Mouse (Mus musculus) granulocyte monocyte progenitor cell, adult 5-6 weeks (primary cell): ENCODE results near the gene Jag2. TPM values are rescaled to one million over a fixed set of nuclear protein-coding genes. Genes with fewer than 3 reads are reported as not detected.

ENCODE experiments used
- ATAC-seq: replicated peaks from 2 replicates; pipeline ENCODE4 v1.8.0; 2016; ENCODE audit warnings: mild to moderate bottlenecking, moderate TSS enrichment, inconsistent platforms; ENCODE audit not compliant: poor library complexity, severe bottlenecking
- total RNA-seq, 2 experiments: library from RNA; stranded (forward) in 1 of 2; stranded (reverse) in 1 of 2; fragments of 200-712, 200-1000 nt in 1 of 2; fragments of >200 nt in 1 of 2; fragmentation: Nextera tagmentation in 1 of 2; gene quantifications; 2 replicates each; pipeline ENCODE4 v1.2.3; 2014 to 2017

The Jag2 gene
- total RNA-seq, 2 experiments from 2014 or later: 0.95 to 1.4 TPM

- no peak for ATAC-seq
These were observed 55.4 kb downstream of the Jag2 start for GRCm38 (mm10) chr12:112874199-112874598.

DNA sequence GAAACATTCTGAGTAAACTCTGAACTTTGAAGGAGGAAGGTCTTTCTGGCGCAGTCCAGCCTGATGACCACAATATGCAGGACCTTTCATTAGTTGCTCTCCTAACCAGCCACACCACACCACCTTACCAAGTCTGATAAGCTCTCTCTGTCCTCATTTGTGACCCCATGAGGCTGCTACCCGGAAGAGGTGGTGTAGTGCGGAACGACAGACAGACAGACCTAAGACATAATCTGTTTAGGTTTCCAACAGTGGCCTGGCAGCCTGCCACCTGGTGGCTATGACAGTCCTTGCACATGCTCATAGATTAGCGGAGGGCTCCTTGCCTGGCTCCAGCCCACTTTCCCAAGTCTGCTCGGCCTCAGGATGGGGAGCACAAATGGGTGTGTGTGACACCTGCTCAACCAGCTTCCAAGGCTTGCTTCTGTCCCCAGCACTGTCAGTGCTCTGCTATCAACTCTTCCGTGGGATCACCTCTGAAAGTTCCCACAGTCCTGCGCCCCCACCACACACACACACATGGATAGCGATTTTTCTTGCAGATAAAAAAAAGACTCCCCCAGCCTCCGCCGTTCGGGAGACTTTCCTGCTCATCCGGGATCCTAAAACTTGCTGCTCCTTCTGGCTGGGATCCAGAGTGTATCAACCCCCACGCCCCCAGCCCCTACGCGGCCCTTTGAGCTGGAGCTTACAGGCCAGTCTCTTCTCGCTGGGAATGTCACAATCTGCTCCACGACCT lies 56.0 kb downstream of the Jag2 start:
- ATAC-seq: peak; percentile 57

- no peak for ATAC-seq
These were observed 56.6 kb downstream of the Jag2 start for GRCm38 (mm10) chr12:112872991-112873390.

DNA sequence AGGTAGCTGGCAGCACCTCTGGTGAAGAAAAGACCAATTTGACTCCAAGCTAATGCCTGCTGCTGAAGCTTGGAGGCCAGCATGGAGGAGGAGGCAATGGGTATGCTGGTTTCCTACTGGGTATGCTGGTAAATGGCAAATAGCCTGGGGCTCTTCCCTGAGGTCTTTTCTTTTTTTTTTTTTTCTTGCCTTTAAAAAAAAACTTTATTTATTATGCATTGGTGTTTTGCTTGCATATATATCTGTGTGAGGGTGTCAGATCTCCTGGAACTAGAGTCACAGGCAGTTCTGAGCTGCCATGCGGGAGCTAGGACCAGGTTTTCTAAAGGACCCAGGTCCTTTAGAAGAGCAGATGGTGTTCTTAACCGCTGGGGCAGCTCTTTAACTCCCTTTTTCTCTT lies 58.3 kb downstream of the Jag2 start:
- ATAC-seq: no peak

- ATAC-seq: peak; percentile 28
These were observed 58.8 kb downstream of the Jag2 start for GRCm38 (mm10) chr12:112870775-112871174.

DNA sequence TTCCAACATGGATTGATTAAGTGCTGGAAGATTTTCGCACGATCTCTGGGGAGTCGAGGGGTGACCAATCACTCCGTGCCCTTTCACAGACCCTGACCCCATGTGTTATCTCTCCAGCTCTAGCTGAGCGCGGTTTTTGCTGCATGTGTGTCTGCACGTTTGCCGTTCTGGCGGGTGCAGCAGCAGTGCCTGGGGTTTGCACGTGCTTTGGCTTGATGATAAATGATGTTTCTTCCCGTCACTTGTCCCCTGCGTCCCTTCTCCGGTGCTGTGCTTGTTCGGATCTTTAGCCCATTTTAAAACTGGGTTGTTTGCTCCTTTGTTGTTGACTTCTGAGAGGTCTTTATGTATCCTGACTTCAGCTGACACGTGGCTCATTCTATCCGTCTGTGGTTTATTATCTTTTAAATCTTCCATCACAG lies 59.8 kb downstream of the Jag2 start:
- ATAC-seq: no peak

GRCm38 (mm10) chr12:112868178-112869087 lies 61.1 kb downstream of the Jag2 start, which contains the start of gene Gpr132:
TSS of gene Gpr132 (minus strand) at chr12:112868228.
- ATAC-seq: peak; percentile 70

DNA sequence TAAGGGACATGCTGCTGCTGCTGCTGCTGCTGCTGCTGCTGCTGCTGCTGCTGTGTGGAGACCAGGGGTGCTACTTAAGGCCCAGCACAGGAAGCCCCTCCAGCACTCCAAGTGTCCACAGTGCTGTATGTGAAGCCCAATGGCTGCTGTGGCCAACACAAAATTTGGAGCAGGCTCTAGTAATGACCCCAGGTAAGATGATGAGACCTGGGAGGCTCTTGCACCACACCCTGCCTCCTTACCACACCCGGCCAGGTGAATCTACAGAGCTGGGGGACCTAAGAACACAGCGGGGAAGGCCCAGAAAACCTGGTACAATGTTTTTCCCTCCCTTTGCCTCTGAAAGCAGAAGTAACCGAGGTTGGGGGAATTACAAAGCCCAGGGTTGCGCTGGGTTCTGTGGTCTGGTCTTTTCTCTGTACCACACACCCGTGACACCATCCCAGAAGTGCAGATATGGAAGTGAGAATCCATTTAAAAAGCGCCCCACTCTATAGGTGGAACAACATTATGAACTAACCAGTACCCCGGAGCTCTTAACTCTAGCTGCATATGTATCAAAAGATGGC lies 62.4 kb downstream of the Jag2 start:
- peak; percentile 60 for ATAC-seq

DNA sequence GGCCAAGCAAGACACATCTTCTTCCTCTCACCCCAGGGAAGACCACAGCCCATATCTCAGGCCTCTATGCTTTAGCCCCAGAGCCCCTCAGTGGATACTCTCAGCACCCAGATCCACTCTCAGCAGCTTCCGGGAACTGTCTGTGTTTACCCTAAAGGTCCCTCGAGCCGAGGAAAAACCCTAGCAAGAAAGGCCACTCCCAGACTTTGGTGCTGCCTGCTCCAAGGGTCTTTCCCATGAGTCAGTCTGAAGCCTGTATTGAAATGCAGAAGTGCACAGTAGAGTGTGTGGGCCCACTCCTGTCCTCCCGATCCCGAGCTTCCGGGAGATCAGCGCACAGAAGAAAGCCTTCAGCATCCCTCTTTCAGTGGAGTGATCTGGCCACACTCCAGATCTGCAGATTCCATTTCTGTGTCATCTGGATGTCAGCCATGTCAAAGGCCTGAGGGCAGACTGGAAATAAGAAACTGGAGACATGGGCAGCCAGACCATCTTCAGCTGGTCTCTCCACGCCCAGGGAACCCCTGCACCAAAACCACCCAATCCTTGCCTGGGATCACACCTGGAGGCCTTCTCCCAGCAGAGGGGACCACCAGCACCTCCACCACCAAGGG lies 63.0 kb downstream of the Jag2 start:
- no peak for ATAC-seq

- peak; percentile 32 for ATAC-seq
These were observed 64.8 kb downstream of the Jag2 start for GRCm38 (mm10) chr12:112864804-112865203.

DNA sequence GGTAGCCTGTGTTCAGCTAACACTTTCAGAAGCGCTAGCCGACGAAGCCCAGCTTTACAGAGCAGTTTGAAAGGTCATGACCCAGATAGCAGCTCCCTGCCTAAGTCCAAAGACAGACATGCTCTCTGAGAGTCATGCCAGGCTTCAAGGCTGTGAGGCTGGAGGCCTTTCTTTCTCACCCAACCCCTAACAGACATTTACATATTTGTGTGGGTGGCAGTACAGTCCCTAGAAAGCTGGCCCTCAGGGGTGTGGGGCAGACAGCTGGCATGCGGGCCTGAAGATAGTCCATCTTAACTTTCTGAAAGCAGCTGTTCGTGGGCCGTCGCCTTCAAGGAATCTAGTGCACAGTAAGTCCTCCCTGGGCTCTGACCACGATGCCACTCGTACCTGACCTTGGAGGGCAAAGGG lies 67.7 kb downstream of the Jag2 start:
- no peak for ATAC-seq

DNA sequence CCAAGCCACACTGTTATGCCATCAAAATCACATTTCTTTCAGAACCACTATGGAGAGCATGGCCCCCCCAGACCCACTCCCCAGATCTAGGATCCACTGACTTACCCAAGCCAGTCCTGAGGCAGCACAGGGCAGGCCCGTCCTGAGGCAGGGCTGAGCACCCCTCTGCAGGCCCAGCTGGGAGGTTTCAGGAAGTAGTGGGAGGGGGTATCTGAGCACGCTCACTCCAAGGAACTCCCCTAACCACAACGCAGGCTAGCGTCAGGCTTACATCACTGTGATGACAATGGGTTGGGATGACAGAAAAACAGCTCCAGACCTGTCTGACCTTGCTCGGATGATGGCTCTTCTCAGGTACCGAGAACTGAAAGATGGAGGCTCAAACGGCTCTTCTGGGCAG lies 68.8 kb downstream of the Jag2 start:
- ATAC-seq: peak; percentile 85

DNA sequence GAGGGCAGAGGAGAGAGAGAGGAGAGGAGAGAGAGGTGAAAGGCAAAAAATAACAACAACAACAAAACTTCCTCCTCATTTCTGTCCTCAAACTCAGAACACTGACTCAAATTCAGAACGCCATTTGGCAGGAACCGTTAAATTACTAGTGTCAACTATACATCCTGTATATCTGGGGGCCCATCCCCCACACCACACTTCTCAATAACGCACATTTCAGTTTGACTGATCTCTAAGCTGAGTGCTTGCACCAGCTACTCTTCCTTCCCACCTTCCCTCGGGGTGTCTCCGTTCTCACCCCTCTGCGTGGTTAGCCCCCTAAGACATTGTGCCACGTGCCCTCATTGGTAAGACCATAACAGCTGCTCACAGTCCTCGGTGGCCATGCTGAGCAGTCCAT lies 69.6 kb downstream of the Jag2 start:
- peak; percentile 18 for ATAC-seq

GRCm38 (mm10) chr12:112858581-112859336 lies 70.8 kb downstream of the Jag2 start:
- no peak for ATAC-seq

Other genes with a start within 250 kb of the Jag2 start
- 1.6 and 9.2 TPM in 2 replicates for gene Cep170b, start 209.3 kb downstream of the Jag2 start, total RNA-seq (2014; fragmentation: Nextera tagmentation)
- gene Cep170b, start 209.3 kb downstream of the Jag2 start, total RNA-seq (2017): 0.56 and 1.2 TPM in 2 replicates
- 39.4 and 92.1 TPM in 2 replicates for gene Pld4, start 169.1 kb downstream of the Jag2 start, total RNA-seq (2014; fragmentation: Nextera tagmentation)
- gene Pld4, start 169.1 kb downstream of the Jag2 start, total RNA-seq (2017): 21.1 and 25.4 TPM in 2 replicates
- gene Ahnak2, start 127.1 kb downstream of the Jag2 start, total RNA-seq (2014; fragmentation: Nextera tagmentation): not detected in 2 replicates
- gene Ahnak2, start 127.1 kb downstream of the Jag2 start, total RNA-seq (2017): not detected in 2 replicates
- gene Clba1, start 120.8 kb downstream of the Jag2 start, total RNA-seq (2014; fragmentation: Nextera tagmentation): 1.7 and 2.4 TPM in 2 replicates
- 0.30 and 1.2 TPM in 2 replicates for gene Clba1, start 120.8 kb downstream of the Jag2 start, total RNA-seq (2017)
- 65.6 and 66.5 TPM in 2 replicates for gene Cdca4, start 100.4 kb downstream of the Jag2 start, total RNA-seq (2014; fragmentation: Nextera tagmentation)
- gene Cdca4, start 100.4 kb downstream of the Jag2 start, total RNA-seq (2017): 61.9 and 64.3 TPM in 2 replicates
- gene Gpr132, start 61.5 kb downstream of the Jag2 start, total RNA-seq (2014; fragmentation: Nextera tagmentation): 10.4 and 20.5 TPM in 2 replicates
- gene Gpr132, start 61.5 kb downstream of the Jag2 start, total RNA-seq (2017): 5.8 and 6.2 TPM in 2 replicates
- 15.9 and 33.3 TPM in 2 replicates for gene Nudt14, start 12.3 kb upstream of the Jag2 start, total RNA-seq (2014; fragmentation: Nextera tagmentation)
- gene Nudt14, start 12.3 kb upstream of the Jag2 start, total RNA-seq (2017): 16.6 and 25.4 TPM in 2 replicates
- gene Btbd6, start 46.7 kb upstream of the Jag2 start, total RNA-seq (2014; fragmentation: Nextera tagmentation): 2.4 and 10.5 TPM in 2 replicates
- gene Btbd6, start 46.7 kb upstream of the Jag2 start, total RNA-seq (2017): 3.3 and 6.8 TPM in 2 replicates
- gene Brf1, start 70.9 kb upstream of the Jag2 start, total RNA-seq (2014; fragmentation: Nextera tagmentation): 38.7 and 42.6 TPM in 2 replicates
- 28.1 and 41.3 TPM in 2 replicates for gene Brf1, start 70.9 kb upstream of the Jag2 start, total RNA-seq (2017)
- 23.7 and 28.5 TPM in 2 replicates for gene Pacs2, start 84.7 kb upstream of the Jag2 start, total RNA-seq (2014; fragmentation: Nextera tagmentation)
- gene Pacs2, start 84.7 kb upstream of the Jag2 start, total RNA-seq (2017): 6.9 and 8.8 TPM in 2 replicates
- gene Tex22, start 144.7 kb upstream of the Jag2 start, total RNA-seq (2014; fragmentation: Nextera tagmentation): not detected in 2 replicates
- not detected in 2 replicates for gene Tex22, start 144.7 kb upstream of the Jag2 start, total RNA-seq (2017)
- 73.6 and 85.1 TPM in 2 replicates for gene Mta1, start 168.5 kb upstream of the Jag2 start, total RNA-seq (2014; fragmentation: Nextera tagmentation)
- 21.0 and 27.6 TPM in 2 replicates for gene Mta1, start 168.5 kb upstream of the Jag2 start, total RNA-seq (2017)
- gene Crip2, start 210.5 kb upstream of the Jag2 start, total RNA-seq (2014; fragmentation: Nextera tagmentation): not detected in 2 replicates
- 0.46 TPM in 1 of 2 replicates, not detected in the other for gene Crip2, start 210.5 kb upstream of the Jag2 start, total RNA-seq (2017)
- gene Crip1, start 216.5 kb upstream of the Jag2 start, total RNA-seq (2014; fragmentation: Nextera tagmentation): 161 and 242 TPM in 2 replicates
- gene Crip1, start 216.5 kb upstream of the Jag2 start, total RNA-seq (2017): 84.6 and 103 TPM in 2 replicates
- gene Tedc1, start 226.6 kb upstream of the Jag2 start, total RNA-seq (2014; fragmentation: Nextera tagmentation): 6.5 and 11.1 TPM in 2 replicates
- 6.1 and 22.6 TPM in 2 replicates for gene Tedc1, start 226.6 kb upstream of the Jag2 start, total RNA-seq (2017)